Mouse (Mus musculus): Measurements from ENCODE around the gene Sipa1l2. TPM values are rescaled to one million over a fixed set of nuclear protein-coding genes. Genes with fewer than 3 reads are reported as not detected.

The Sipa1l2 gene
- polyA plus RNA-seq, 1 experiment from 2014 or later, result 4.9 TPM

GRCm38 (mm10) chr8:125568421-125568850, 1.2 kb downstream of the Sipa1l2 start:
- Histone ChIP-seq H3K4me2 (ENCODE audit: low read depth, low read length) (peak overlapping the region; percentile 93), H3K4me3 (ENCODE audit: low read length) (peak overlapping the region; percentile 75), H3K27ac (ENCODE audit: low read length) (0 out of 2 replicates have a peak overlapping the region, but pooled peaks have one; percentile 4), H3K4me1 (ENCODE audit: control insufficient read depth, insufficient read depth, low read length) (peaks cover 23% of the 10 kb centered on the region), H3K9ac (ENCODE audit: low read depth, low read length) (peak overlapping the region; percentile 61), H3K9me3 (ENCODE audit: control insufficient read depth, low read length) (no peaks in the 10 kb centered on the region), H3K27me3 (replicated peaks; ENCODE audit: control insufficient read depth, insufficient read depth, low read length) (no peaks in the 10 kb centered on the region), H3K36me3 (ENCODE audit: control insufficient read depth, insufficient read depth, low read length) (no peaks in the 10 kb centered on the region)
- WGBS, result 2% methylated on average over 14 of the region's 14 CpGs
- no peak for ATAC-seq

- H3K36me3 ChIP-seq (ENCODE audit: control insufficient read depth, insufficient read depth, low read length), result no peaks in the 10 kb centered on the region
- no peak for ATAC-seq
- H3K9me3 ChIP-seq (ENCODE audit: control insufficient read depth, low read length), result no peaks in the 10 kb centered on the region
- no peak overlapping the region for H3K9ac ChIP-seq (ENCODE audit: low read depth, low read length)
- H3K4me3 ChIP-seq (ENCODE audit: low read length), result no peak overlapping the region
- H3K4me2 ChIP-seq (ENCODE audit: low read depth, low read length), result no peak overlapping the region
- WGBS, result 49% methylated on average over 7 of the region's 7 CpGs
- peaks cover 31% of the 10 kb centered on the region for H3K4me1 ChIP-seq (ENCODE audit: control insufficient read depth, insufficient read depth, low read length)
- H3K27me3 ChIP-seq (replicated peaks; ENCODE audit: control insufficient read depth, insufficient read depth, low read length), result no peaks in the 10 kb centered on the region
- no peak overlapping the region for H3K27ac ChIP-seq (ENCODE audit: low read length)
These were observed 2.0 kb downstream of the Sipa1l2 start for GRCm38 (mm10) chr8:125567569-125567968.

GRCm38 (mm10) chr8:125562878-125563277, 6.7 kb downstream of the Sipa1l2 start:
- ATAC-seq, result no peak
- Histone ChIP-seq H3K27ac (ENCODE audit: low read length) (no peak overlapping the region), H3K9ac (ENCODE audit: low read depth, low read length) (no peak overlapping the region), H3K27me3 (replicated peaks; ENCODE audit: control insufficient read depth, insufficient read depth, low read length) (no peaks in the 10 kb centered on the region), H3K4me1 (ENCODE audit: control insufficient read depth, insufficient read depth, low read length) (peaks cover 52% of the 10 kb centered on the region), H3K36me3 (ENCODE audit: control insufficient read depth, insufficient read depth, low read length) (no peaks in the 10 kb centered on the region), H3K4me3 (ENCODE audit: low read length) (no peak overlapping the region), H3K9me3 (ENCODE audit: control insufficient read depth, low read length) (no peaks in the 10 kb centered on the region), H3K4me2 (ENCODE audit: low read depth, low read length) (no peak overlapping the region)
- 68% methylated on average over 8 of the region's 8 CpGs for WGBS

- Histone ChIP-seq H3K9ac (ENCODE audit: low read depth, low read length) (no peak overlapping the region), H3K4me1 (ENCODE audit: control insufficient read depth, insufficient read depth, low read length) (peaks cover 61% of the 10 kb centered on the region), H3K36me3 (ENCODE audit: control insufficient read depth, insufficient read depth, low read length) (no peaks in the 10 kb centered on the region), H3K4me3 (ENCODE audit: low read length) (no peak overlapping the region), H3K27ac (ENCODE audit: low read length) (no peak overlapping the region), H3K27me3 (replicated peaks; ENCODE audit: control insufficient read depth, insufficient read depth, low read length) (no peaks in the 10 kb centered on the region), H3K9me3 (ENCODE audit: control insufficient read depth, low read length) (no peaks in the 10 kb centered on the region), H3K4me2 (ENCODE audit: low read depth, low read length) (no peak overlapping the region)
- 75% methylated on average over 11 of the region's 11 CpGs for WGBS
- no peak for ATAC-seq
These were observed 8.7 kb downstream of the Sipa1l2 start for GRCm38 (mm10) chr8:125560825-125561490.

GRCm38 (mm10) chr8:125559066-125559653, 10.4 kb downstream of the Sipa1l2 start:
- Histone ChIP-seq H3K4me3 (ENCODE audit: low read length) (no peak overlapping the region), H3K9me3 (ENCODE audit: control insufficient read depth, low read length) (no peaks in the 10 kb centered on the region), H3K4me1 (ENCODE audit: control insufficient read depth, insufficient read depth, low read length) (peaks cover 67% of the 10 kb centered on the region), H3K9ac (ENCODE audit: low read depth, low read length) (no peak overlapping the region; the same call in 1 of the 2 replicates), H3K4me2 (ENCODE audit: low read depth, low read length) (peak overlapping the region; percentile 47), H3K27me3 (replicated peaks; ENCODE audit: control insufficient read depth, insufficient read depth, low read length) (no peaks in the 10 kb centered on the region), H3K27ac (ENCODE audit: low read length) (peak overlapping the region; percentile 52), H3K36me3 (ENCODE audit: control insufficient read depth, insufficient read depth, low read length) (no peaks in the 10 kb centered on the region)
- 44% methylated on average over 5 of the region's 5 CpGs for WGBS
- no peak for ATAC-seq

- H3K9ac ChIP-seq (ENCODE audit: low read depth, low read length), result peak overlapping the region; percentile 47; the same call in 1 of the 2 replicates
- no peaks in the 10 kb centered on the region for H3K36me3 ChIP-seq (ENCODE audit: control insufficient read depth, insufficient read depth, low read length)
- H3K27me3 ChIP-seq (replicated peaks; ENCODE audit: control insufficient read depth, insufficient read depth, low read length), result no peaks in the 10 kb centered on the region
- 17% methylated on average over 23 of the region's 23 CpGs for WGBS
- peak overlapping the region; percentile 12 for H3K4me3 ChIP-seq (ENCODE audit: low read length)
- H3K4me1 ChIP-seq (ENCODE audit: control insufficient read depth, insufficient read depth, low read length), result peaks cover 62% of the 10 kb centered on the region
- H3K4me2 ChIP-seq (ENCODE audit: low read depth, low read length), result peak overlapping the region; percentile 47
- H3K9me3 ChIP-seq (ENCODE audit: control insufficient read depth, low read length), result no peaks in the 10 kb centered on the region
- ATAC-seq, result peak; percentile 48
- H3K27ac ChIP-seq (ENCODE audit: low read length), result peak overlapping the region; percentile 61
These were observed 11.2 kb downstream of the Sipa1l2 start for GRCm38 (mm10) chr8:125558109-125559065.

GRCm38 (mm10) chr8:125557391-125558108, 12.1 kb downstream of the Sipa1l2 start:
- peak; percentile 43 for ATAC-seq
- Histone ChIP-seq H3K4me1 (ENCODE audit: control insufficient read depth, insufficient read depth, low read length) (peaks cover 55% of the 10 kb centered on the region), H3K4me2 (ENCODE audit: low read depth, low read length) (peak overlapping the region; percentile 47; the same call in 1 of the 2 replicates), H3K9me3 (ENCODE audit: control insufficient read depth, low read length) (no peaks in the 10 kb centered on the region), H3K27me3 (replicated peaks; ENCODE audit: control insufficient read depth, insufficient read depth, low read length) (no peaks in the 10 kb centered on the region), H3K9ac (ENCODE audit: low read depth, low read length) (peak overlapping the region; percentile 47; the same call in 1 of the 2 replicates), H3K36me3 (ENCODE audit: control insufficient read depth, insufficient read depth, low read length) (no peaks in the 10 kb centered on the region), H3K4me3 (ENCODE audit: low read length) (no peak overlapping the region), H3K27ac (ENCODE audit: low read length) (peak overlapping the region; percentile 61)
- 52% methylated on average over 10 of the region's 10 CpGs for WGBS

- no peak for ATAC-seq
- Histone ChIP-seq H3K27ac (ENCODE audit: low read length) (peak overlapping the region; percentile 61; the same call in 1 of the 2 replicates), H3K4me1 (ENCODE audit: control insufficient read depth, insufficient read depth, low read length) (peaks cover 55% of the 10 kb centered on the region), H3K9ac (ENCODE audit: low read depth, low read length) (no peak overlapping the region; the same call in 1 of the 2 replicates), H3K27me3 (replicated peaks; ENCODE audit: control insufficient read depth, insufficient read depth, low read length) (no peaks in the 10 kb centered on the region), H3K4me2 (ENCODE audit: low read depth, low read length) (peak overlapping the region; percentile 17; the same call in 1 of the 2 replicates), H3K36me3 (ENCODE audit: control insufficient read depth, insufficient read depth, low read length) (no peaks in the 10 kb centered on the region), H3K9me3 (ENCODE audit: control insufficient read depth, low read length) (no peaks in the 10 kb centered on the region), H3K4me3 (ENCODE audit: low read length) (no peak overlapping the region)
- WGBS, result 57% methylated on average over 5 of the region's 5 CpGs
These were observed 12.9 kb downstream of the Sipa1l2 start for GRCm38 (mm10) chr8:125556706-125557105.
